Mouse (Mus musculus) activated CD4-positive, CD25-positive, alpha-beta regulatory T cell, adult 9 weeks (primary cell): ENCODE measurements around the gene Gm3542. TPM values are rescaled to one million over a fixed set of nuclear protein-coding genes. Genes with fewer than 3 reads are reported as not detected.

Experiments used
- polyA plus RNA-seq: library from polyadenylated mRNA; unstranded; fragments of 100-300 nt; shearing (Covaris generic); gene quantifications from one replicate; pipeline ENCODE4 v1.2.1, GENCODE M21; 2017

Gm3542 gene
- polyA plus RNA-seq: not detected

DNA sequence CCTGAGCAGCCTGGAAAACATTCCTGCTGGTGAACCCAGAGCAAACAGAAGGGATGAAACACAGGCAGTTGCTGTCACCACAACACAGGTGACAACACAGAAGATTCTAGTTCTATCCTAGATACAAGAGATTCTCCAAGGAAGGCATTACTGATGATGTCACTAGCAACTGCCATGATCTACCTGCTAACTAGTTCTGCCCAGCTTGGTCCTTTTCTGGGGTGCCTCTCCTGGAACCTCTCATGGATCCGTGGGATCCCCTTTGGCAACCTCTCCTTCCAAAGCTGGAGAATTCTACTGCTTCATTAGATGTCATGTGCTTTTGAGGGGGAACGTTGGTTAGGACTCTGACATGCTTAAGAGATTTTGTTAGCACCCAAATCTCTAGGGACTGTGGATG, at the start of gene Gm3542:
Gene Gm3542, minus strand, starts transcription at position 101 of the 400 bp plus-strand sequence.

Other genes starting within 250 kb of the Gm3542 start
- gene Gm8279, start 203.4 kb downstream of the Gm3542 start, polyA plus RNA-seq: not detected
- not detected for gene Gm3317, start 170.4 kb downstream of the Gm3542 start, polyA plus RNA-seq
- gene Gm8271, start 149.1 kb downstream of the Gm3542 start, polyA plus RNA-seq: not detected
- not detected for gene Gm3526, start 74.3 kb downstream of the Gm3542 start, polyA plus RNA-seq
- gene Gm3500, start 54.1 kb upstream of the Gm3542 start, polyA plus RNA-seq: 9.5 TPM
- 2.5 TPM for gene Gm3194, start 120.5 kb upstream of the Gm3542 start, polyA plus RNA-seq
- not detected for gene Gm8246, start 142.9 kb upstream of the Gm3542 start, polyA plus RNA-seq
- gene Gm3187, start 149.3 kb upstream of the Gm3542 start, polyA plus RNA-seq: not detected
- gene Gm3488, start 166.7 kb upstream of the Gm3542 start, polyA plus RNA-seq: 6.9 TPM
- gene Gm3532, start 203.6 kb upstream of the Gm3542 start, polyA plus RNA-seq: not detected